Mouse (Mus musculus): ENCODE measurements around the gene Tgfbr3.

DNA sequence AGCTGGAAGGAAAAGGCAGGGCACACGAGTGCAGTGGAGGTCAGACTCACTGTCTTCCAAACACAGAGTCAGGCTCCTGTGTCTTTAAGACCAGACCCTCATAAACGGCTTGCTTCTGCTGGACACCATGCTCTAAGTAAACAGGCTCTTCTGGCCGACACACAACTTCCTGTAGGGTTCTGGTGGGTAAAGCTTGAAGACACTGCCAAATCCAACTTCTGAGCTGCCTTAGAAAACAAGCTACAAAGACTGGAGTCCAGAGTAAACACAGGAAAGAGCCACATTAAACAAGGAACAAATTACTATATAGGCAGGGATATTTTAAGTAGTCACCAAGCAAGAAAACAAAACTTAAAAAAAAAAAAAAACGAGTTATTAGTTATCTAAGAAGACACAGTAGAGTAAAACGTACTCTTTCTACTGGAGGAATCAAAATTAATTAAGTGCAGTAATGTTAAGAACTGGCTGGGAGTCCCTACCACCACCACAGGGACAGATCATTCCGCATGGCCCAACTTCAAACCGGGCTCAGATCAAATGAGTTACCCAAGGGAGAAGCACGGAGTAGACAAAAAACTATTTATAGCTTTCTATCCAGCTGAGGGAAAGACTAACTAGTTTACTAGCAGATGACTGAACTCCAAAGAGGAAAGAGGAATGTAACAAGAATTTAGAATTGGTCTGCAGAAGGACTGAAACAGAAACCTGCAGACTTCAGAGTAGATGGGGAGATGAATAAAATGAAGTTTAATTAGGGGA lies 86.4 kb downstream of the Tgfbr3 start:
- no peak for TF ChIP-seq CTCF (IDR thresholded peaks at IDR 0.05; ENCODE audit: borderline replicate concordance, insufficient read depth, low read length)
- TF ChIP-seq POLR2A (IDR thresholded peaks at IDR 0.05; ENCODE audit: low read depth, low read length): no peak

All from embryonic fibroblast, embryonic 13.5 days (primary cell).